Mouse (Mus musculus): ENCODE measurements around the gene Sez6l. TPM values are rescaled to one million over a fixed set of nuclear protein-coding genes. Genes with fewer than 3 reads are reported as not detected.

Gene Sez6l
- polyA plus RNA-seq, 1 experiment from 2014 or later = 35.5 TPM

- Histone ChIP-seq H3K4me3 (replicated peaks; ENCODE audit: low read length) (no peak overlapping the region), H3K9ac (no peak overlapping the region), H3K27ac (no peak overlapping the region), H3K4me2 (replicated peaks) (no peak overlapping the region), H3K36me3 (replicated peaks; ENCODE audit: control insufficient read depth, insufficient read depth) (no peaks in the 10 kb centered on the region), H3K4me1 (replicated peaks; ENCODE audit: control insufficient read depth, insufficient read depth, low read length) (no peaks in the 10 kb centered on the region), H3K9me3 (ENCODE audit: control insufficient read depth, low read length) (no peaks in the 10 kb centered on the region), H3K27me3 (ENCODE audit: control insufficient read depth, insufficient read depth, low read length) (no peaks in the 10 kb centered on the region)
- WGBS = 56% methylated on average over 10 of the region's 10 CpGs
- no peak for ATAC-seq (ENCODE audit: low FRiP score)
- no peak for DNase-seq (ENCODE audit: low spot score)
Observed at GRCm38 (mm10) chr5:112438535-112438934, 138.4 kb downstream of the Sez6l start.

DNA sequence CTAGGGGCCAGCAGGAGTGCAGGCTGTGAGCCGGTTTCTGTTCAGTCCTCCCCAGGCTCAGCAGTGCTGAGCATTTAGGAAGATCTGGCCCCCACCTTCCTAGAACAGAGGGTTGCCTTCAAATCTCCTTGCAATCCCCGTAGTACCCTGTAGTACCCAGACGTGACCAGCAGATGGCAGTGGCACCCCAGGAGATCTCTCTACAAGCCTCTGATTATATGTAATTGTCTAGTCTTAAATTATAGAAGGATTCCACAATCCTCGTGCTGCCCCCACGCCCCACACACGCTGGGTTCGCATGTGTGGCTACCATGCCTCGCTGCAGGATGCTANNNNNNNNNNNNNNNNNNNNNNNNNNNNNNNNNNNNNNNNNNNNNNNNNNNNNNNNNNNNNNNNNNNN is 144.0 kb downstream of the Sez6l start:
- H3K9me3 ChIP-seq (ENCODE audit: control insufficient read depth, low read length) = no peaks in the 10 kb centered on the region
- no peak overlapping the region for H3K4me2 ChIP-seq (replicated peaks)
- 0 out of 2 replicates have a peak, but pooled peaks have one; percentile 49 for ATAC-seq (ENCODE audit: low FRiP score)
- H3K27me3 ChIP-seq (ENCODE audit: control insufficient read depth, insufficient read depth, low read length) = peaks cover 14% of the 10 kb centered on the region; the same call in 1 of the 2 replicates
- H3K4me3 ChIP-seq (replicated peaks; ENCODE audit: low read length) = no peak overlapping the region
- DNase-seq (ENCODE audit: low spot score) = peak; percentile 92
- 0 out of 2 replicates have a peak, but pooled peaks cover 5% of the 10 kb centered on the region for H3K36me3 ChIP-seq (replicated peaks; ENCODE audit: control insufficient read depth, insufficient read depth)
- 0 out of 2 replicates have a peak, but pooled peaks cover 4% of the 10 kb centered on the region for H3K4me1 ChIP-seq (replicated peaks; ENCODE audit: control insufficient read depth, insufficient read depth, low read length)
- H3K27ac ChIP-seq = peak overlapping the region; percentile 4; the same call in 1 of the 2 replicates
- WGBS = under 1% methylated on average over 8 of the region's 8 CpGs
- H3K9ac ChIP-seq = peak overlapping the region; percentile 43

- H3K4me2 ChIP-seq (replicated peaks) = no peak overlapping the region
- no peaks in the 10 kb centered on the region for H3K9me3 ChIP-seq (ENCODE audit: control insufficient read depth, low read length)
- ATAC-seq (ENCODE audit: low FRiP score) = no peak
- H3K4me3 ChIP-seq (replicated peaks; ENCODE audit: low read length) = no peak overlapping the region
- 0 out of 2 replicates have a peak, but pooled peaks cover 5% of the 10 kb centered on the region for H3K36me3 ChIP-seq (replicated peaks; ENCODE audit: control insufficient read depth, insufficient read depth)
- DNase-seq (ENCODE audit: low spot score) = no peak
- WGBS = 72% methylated on average over 5 of the region's 5 CpGs
- no peak overlapping the region for H3K9ac ChIP-seq
- H3K27me3 ChIP-seq (ENCODE audit: control insufficient read depth, insufficient read depth, low read length) = peaks cover 14% of the 10 kb centered on the region; the same call in 1 of the 2 replicates
- H3K27ac ChIP-seq = no peak overlapping the region
- H3K4me1 ChIP-seq (replicated peaks; ENCODE audit: control insufficient read depth, insufficient read depth, low read length) = 0 out of 2 replicates have a peak, but pooled peaks cover 4% of the 10 kb centered on the region
Observed at GRCm38 (mm10) chr5:112432033-112432432, 145.0 kb downstream of the Sez6l start.

DNA sequence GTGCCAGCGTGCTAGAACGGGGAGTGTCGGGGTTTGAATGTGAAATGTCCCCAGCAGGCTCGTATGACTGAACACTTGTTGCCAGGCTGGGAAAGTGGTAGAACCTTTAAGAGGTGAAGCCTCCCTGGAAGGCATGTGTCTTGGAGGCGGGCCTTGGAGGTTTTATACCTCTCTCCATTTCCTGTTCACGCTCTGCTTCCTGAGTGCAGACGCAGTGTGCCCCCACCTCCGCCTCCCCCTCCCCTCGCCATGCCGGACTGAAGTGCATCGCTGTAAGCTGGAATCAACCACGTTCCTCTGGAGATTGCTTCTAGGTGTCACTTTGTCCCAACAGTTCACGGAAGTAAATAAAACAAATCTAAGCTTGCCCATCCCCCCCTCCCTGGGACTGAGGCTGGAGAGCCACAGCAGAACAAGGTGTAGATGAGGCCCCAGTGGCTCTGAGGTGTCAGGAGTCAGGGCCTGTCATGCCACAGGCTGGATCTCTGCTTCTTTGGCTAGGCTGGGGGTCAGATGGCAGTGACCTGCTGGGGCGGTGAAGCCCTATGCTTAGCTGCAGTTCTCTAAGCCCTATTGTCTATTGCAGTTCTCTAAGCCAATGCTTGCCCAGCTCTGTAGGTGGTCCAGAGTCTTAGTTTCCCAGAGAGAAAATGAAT is 145.7 kb downstream of the Sez6l start:
- no peak overlapping the region for H3K4me2 ChIP-seq (replicated peaks)
- H3K27ac ChIP-seq = no peak overlapping the region
- H3K4me1 ChIP-seq (replicated peaks; ENCODE audit: control insufficient read depth, insufficient read depth, low read length) = 0 out of 2 replicates have a peak, but pooled peaks cover 4% of the 10 kb centered on the region
- ATAC-seq (ENCODE audit: low FRiP score) (no peak), DNase-seq (ENCODE audit: low spot score) (no peak)
- H3K4me3 ChIP-seq (replicated peaks; ENCODE audit: low read length) = no peak overlapping the region
- 0 out of 2 replicates have a peak, but pooled peaks cover 5% of the 10 kb centered on the region for H3K36me3 ChIP-seq (replicated peaks; ENCODE audit: control insufficient read depth, insufficient read depth)
- peaks cover 14% of the 10 kb centered on the region; the same call in 1 of the 2 replicates for H3K27me3 ChIP-seq (ENCODE audit: control insufficient read depth, insufficient read depth, low read length)
- H3K9me3 ChIP-seq (ENCODE audit: control insufficient read depth, low read length) = no peaks in the 10 kb centered on the region
- WGBS = 34% methylated on average over 14 of the region's 14 CpGs
- no peak overlapping the region for H3K9ac ChIP-seq

GRCm38 (mm10) chr5:112428944-112429343 is 148.0 kb downstream of the Sez6l start:
- 0 out of 2 replicates have a peak overlapping the region, but pooled peaks have one; percentile 9 for H3K9ac ChIP-seq
- ATAC-seq (ENCODE audit: low FRiP score) (0 out of 2 replicates have a peak, but pooled peaks have one; percentile 32), DNase-seq (ENCODE audit: low spot score) (peak; percentile 84)
- peak overlapping the region; percentile 24; the same call in 1 of the 2 replicates for H3K4me2 ChIP-seq (replicated peaks)
- H3K27ac ChIP-seq = no peak overlapping the region
- 13% methylated on average over 19 of the region's 19 CpGs for WGBS
- peaks cover 11% of the 10 kb centered on the region for H3K36me3 ChIP-seq (replicated peaks; ENCODE audit: control insufficient read depth, insufficient read depth)
- H3K27me3 ChIP-seq (ENCODE audit: control insufficient read depth, insufficient read depth, low read length) = peaks cover 14% of the 10 kb centered on the region; the same call in 1 of the 2 replicates
- H3K4me1 ChIP-seq (replicated peaks; ENCODE audit: control insufficient read depth, insufficient read depth, low read length) = 0 out of 2 replicates have a peak, but pooled peaks cover 4% of the 10 kb centered on the region
- no peak overlapping the region for H3K4me3 ChIP-seq (replicated peaks; ENCODE audit: low read length)
- no peaks in the 10 kb centered on the region for H3K9me3 ChIP-seq (ENCODE audit: control insufficient read depth, low read length)

GRCm38 (mm10) chr5:112427283-112427682 is 149.7 kb downstream of the Sez6l start:
- no peak overlapping the region for H3K4me3 ChIP-seq (replicated peaks; ENCODE audit: low read length)
- H3K9ac ChIP-seq = no peak overlapping the region
- no peak overlapping the region for H3K27ac ChIP-seq
- peaks cover 14% of the 10 kb centered on the region; the same call in 1 of the 2 replicates for H3K27me3 ChIP-seq (ENCODE audit: control insufficient read depth, insufficient read depth, low read length)
- DNase-seq (ENCODE audit: low spot score) (peak; percentile 84), ATAC-seq (ENCODE audit: low FRiP score) (no peak)
- H3K9me3 ChIP-seq (ENCODE audit: control insufficient read depth, low read length) = no peaks in the 10 kb centered on the region
- H3K4me1 ChIP-seq (replicated peaks; ENCODE audit: control insufficient read depth, insufficient read depth, low read length) = no peaks in the 10 kb centered on the region
- peaks cover 11% of the 10 kb centered on the region for H3K36me3 ChIP-seq (replicated peaks; ENCODE audit: control insufficient read depth, insufficient read depth)
- H3K4me2 ChIP-seq (replicated peaks) = no peak overlapping the region
- WGBS = 36% methylated on average over 2 of the region's 2 CpGs

- DNase-seq (ENCODE audit: low spot score) (no peak), ATAC-seq (ENCODE audit: low FRiP score) (no peak)
- Histone ChIP-seq H3K4me2 (replicated peaks) (no peak overlapping the region), H3K27me3 (ENCODE audit: control insufficient read depth, insufficient read depth, low read length) (0 out of 2 replicates have a peak, but pooled peaks cover 8% of the 10 kb centered on the region), H3K27ac (no peak overlapping the region), H3K9ac (no peak overlapping the region), H3K9me3 (ENCODE audit: control insufficient read depth, low read length) (no peaks in the 10 kb centered on the region), H3K4me3 (replicated peaks; ENCODE audit: low read length) (no peak overlapping the region), H3K4me1 (replicated peaks; ENCODE audit: control insufficient read depth, insufficient read depth, low read length) (no peaks in the 10 kb centered on the region), H3K36me3 (replicated peaks; ENCODE audit: control insufficient read depth, insufficient read depth) (peaks cover 10% of the 10 kb centered on the region)
- WGBS = 92% methylated on average over 7 of the region's 7 CpGs
Observed at GRCm38 (mm10) chr5:112426635-112427034, 150.3 kb downstream of the Sez6l start.

- H3K27me3 ChIP-seq (ENCODE audit: control insufficient read depth, insufficient read depth, low read length) = no peaks in the 10 kb centered on the region
- H3K4me1 ChIP-seq (replicated peaks; ENCODE audit: control insufficient read depth, insufficient read depth, low read length) = 0 out of 2 replicates have a peak, but pooled peaks cover 6% of the 10 kb centered on the region
- H3K4me2 ChIP-seq (replicated peaks) = peak overlapping the region; percentile 24; the same call in 1 of the 2 replicates
- no peak for DNase-seq (ENCODE audit: low spot score)
- H3K9me3 ChIP-seq (ENCODE audit: control insufficient read depth, low read length) = no peaks in the 10 kb centered on the region
- H3K36me3 ChIP-seq (replicated peaks; ENCODE audit: control insufficient read depth, insufficient read depth) = peaks cover 24% of the 10 kb centered on the region
- 40% methylated on average over 12 of the region's 12 CpGs for WGBS
- ATAC-seq (ENCODE audit: low FRiP score) = no peak
- no peak overlapping the region for H3K4me3 ChIP-seq (replicated peaks; ENCODE audit: low read length)
- no peak overlapping the region for H3K27ac ChIP-seq
- no peak overlapping the region for H3K9ac ChIP-seq
Observed at GRCm38 (mm10) chr5:112419535-112419934, 157.4 kb downstream of the Sez6l start.

- Histone ChIP-seq H3K9me3 (ENCODE audit: control insufficient read depth, low read length) (no peaks in the 10 kb centered on the region), H3K9ac (no peak overlapping the region), H3K4me2 (replicated peaks) (no peak overlapping the region), H3K27me3 (ENCODE audit: control insufficient read depth, insufficient read depth, low read length) (no peaks in the 10 kb centered on the region), H3K4me1 (replicated peaks; ENCODE audit: control insufficient read depth, insufficient read depth, low read length) (0 out of 2 replicates have a peak, but pooled peaks cover 6% of the 10 kb centered on the region), H3K36me3 (replicated peaks; ENCODE audit: control insufficient read depth, insufficient read depth) (peaks cover 19% of the 10 kb centered on the region), H3K27ac (peak overlapping the region; percentile 20; the same call in 1 of the 2 replicates), H3K4me3 (replicated peaks; ENCODE audit: low read length) (no peak overlapping the region)
- DNase-seq (ENCODE audit: low spot score) (no peak), ATAC-seq (ENCODE audit: low FRiP score) (no peak)
- 56% methylated on average over 4 of the region's 4 CpGs for WGBS
Observed at GRCm38 (mm10) chr5:112418023-112418422, 159.0 kb downstream of the Sez6l start.
